Mouse (Mus musculus): Measurements from ENCODE around the gene Sec1.

GRCm38 (mm10) chr7:45722348-45722713 is 28.1 kb upstream of the Sec1 start:
- TF ChIP-seq POLR2A (IDR thresholded peaks at IDR 0.05; ENCODE audit: low read depth, low read length) (no peak), CTCF (IDR thresholded peaks at IDR 0.05; ENCODE audit: extremely low read depth, insufficient read depth, insufficient read length, insufficient replicate concordance) (no peak)
